Mouse (Mus musculus): Measurements from ENCODE around the gene Idua. TPM values are rescaled to one million over a fixed set of nuclear protein-coding genes. Genes with fewer than 3 reads are reported as not detected.

Idua gene
- polyA plus RNA-seq, 1 experiment from 2014 or later: 13.5 TPM

DNA sequence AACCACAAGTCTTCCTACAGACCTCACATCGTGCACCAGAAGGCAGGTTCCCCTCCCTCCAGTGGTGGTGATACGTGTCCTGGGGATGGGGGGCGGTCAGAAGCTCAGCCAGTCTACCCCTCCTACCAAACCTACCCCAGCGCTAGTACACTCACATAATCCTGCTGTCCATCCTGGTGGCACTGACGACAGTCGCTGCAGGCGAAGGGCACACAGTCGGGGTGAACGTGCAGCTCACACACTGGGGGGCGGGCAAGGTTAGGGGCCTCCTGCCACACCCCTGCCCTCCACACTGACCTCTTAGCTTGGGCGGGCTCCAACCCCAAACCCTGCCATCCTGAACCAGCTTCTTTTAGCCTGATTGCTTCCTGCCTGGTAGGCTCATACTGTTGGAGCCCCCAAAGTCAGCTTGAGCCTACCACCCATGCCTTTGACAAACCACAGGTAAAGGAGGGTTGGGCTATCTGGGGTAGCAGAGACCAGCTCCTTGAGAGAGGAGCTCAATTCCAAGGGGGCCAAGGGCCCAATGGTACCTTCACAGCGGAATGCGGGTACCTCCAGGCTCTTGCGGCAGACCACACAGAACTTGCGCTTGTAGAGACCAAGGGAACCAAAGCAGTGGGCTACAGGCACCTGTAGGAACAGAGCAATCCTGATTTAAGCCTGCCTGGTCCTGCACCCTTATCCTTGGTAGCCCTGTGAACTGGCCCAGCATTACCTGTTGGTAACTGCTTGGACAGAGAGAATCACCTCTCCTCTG lies 4.1 kb upstream of the Idua start:
- no peaks in the 10 kb centered on the region for H3K9me3 ChIP-seq
- H3K36me3 ChIP-seq: peaks cover 71% of the 10 kb centered on the region
- no peak overlapping the region for H3K9ac ChIP-seq
- H3K4me3 ChIP-seq: no peak overlapping the region
- 90% methylated on average over 15 of the region's 15 CpGs for WGBS
- no peak for ATAC-seq (ENCODE audit: extremely low read depth, insufficient number of reproducible peaks, low FRiP score, low TSS enrichment)
- H3K4me1 ChIP-seq: peaks cover 14% of the 10 kb centered on the region
- no peak overlapping the region for H3K4me2 ChIP-seq
- H3K27ac ChIP-seq (replicated peaks): no peak overlapping the region
- no peaks in the 10 kb centered on the region for H3K27me3 ChIP-seq (replicated peaks)

GRCm38 (mm10) chr5:108657406-108657805 lies 2.7 kb upstream of the Idua start:
- H3K27me3 ChIP-seq (replicated peaks): no peaks in the 10 kb centered on the region
- no peak overlapping the region for H3K27ac ChIP-seq (replicated peaks)
- no peaks in the 10 kb centered on the region for H3K9me3 ChIP-seq
- peaks cover 15% of the 10 kb centered on the region for H3K4me1 ChIP-seq
- WGBS: 72% methylated on average over 5 of the region's 5 CpGs
- no peak overlapping the region for H3K4me3 ChIP-seq
- no peak overlapping the region for H3K4me2 ChIP-seq
- H3K36me3 ChIP-seq: peaks cover 58% of the 10 kb centered on the region
- H3K9ac ChIP-seq: 0 out of 2 replicates have a peak overlapping the region, but pooled peaks have one; percentile 14
- ATAC-seq (ENCODE audit: extremely low read depth, insufficient number of reproducible peaks, low FRiP score, low TSS enrichment): no peak

- Histone ChIP-seq H3K4me1 (peaks cover 15% of the 10 kb centered on the region), H3K27me3 (replicated peaks) (no peaks in the 10 kb centered on the region), H3K9me3 (no peaks in the 10 kb centered on the region), H3K4me2 (no peak overlapping the region), H3K9ac (peak overlapping the region; percentile 89; the same call in 1 of the 2 replicates), H3K27ac (replicated peaks) (no peak overlapping the region), H3K36me3 (peaks cover 46% of the 10 kb centered on the region), H3K4me3 (no peak overlapping the region)
- ATAC-seq (ENCODE audit: extremely low read depth, insufficient number of reproducible peaks, low FRiP score, low TSS enrichment): no peak
- WGBS: 81% methylated on average over 1 of the region's 1 CpGs
These were observed 1.5 kb upstream of the Idua start for GRCm38 (mm10) chr5:108658611-108659010.

DNA sequence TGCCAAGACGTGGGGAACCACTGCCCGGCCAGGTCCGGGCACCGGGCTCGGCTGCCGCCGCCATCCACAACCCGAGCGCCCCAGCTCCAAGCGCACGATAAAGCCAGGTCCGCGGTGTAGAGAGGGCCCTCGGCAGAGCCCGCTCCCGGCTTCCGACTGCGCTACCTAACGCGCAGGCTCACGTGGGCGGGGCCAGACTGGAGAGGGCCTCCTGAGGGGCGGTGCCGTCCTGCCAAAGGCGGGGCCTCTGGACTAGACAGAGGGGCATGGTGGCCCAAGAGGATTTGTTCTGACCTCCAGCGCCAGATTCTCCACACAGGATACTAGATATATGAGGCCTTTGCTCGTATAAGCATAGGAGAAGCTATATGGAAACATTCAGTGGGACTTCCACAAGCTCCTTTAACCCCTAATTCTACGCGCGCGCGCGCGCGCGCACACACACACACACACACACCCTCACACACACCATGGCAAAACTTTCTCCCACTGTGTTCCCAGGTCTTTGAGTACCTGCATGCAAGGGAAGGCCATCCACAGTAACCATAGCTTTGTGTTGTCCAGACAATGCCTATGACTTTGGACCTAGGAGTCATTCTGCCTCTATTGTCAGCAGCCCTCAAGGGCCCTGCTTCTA lies 619 bp downstream of the Idua start:
- 11% methylated on average over 36 of the region's 36 CpGs for WGBS
- Histone ChIP-seq H3K4me1 (peaks cover 15% of the 10 kb centered on the region), H3K4me3 (peak overlapping the region; percentile 74), H3K9ac (peak overlapping the region; percentile 89), H3K9me3 (no peaks in the 10 kb centered on the region), H3K36me3 (peaks cover 25% of the 10 kb centered on the region), H3K27me3 (replicated peaks) (peaks cover 15% of the 10 kb centered on the region), H3K4me2 (peak overlapping the region; percentile 95), H3K27ac (replicated peaks) (peak overlapping the region; percentile 21; the same call in 1 of the 2 replicates)
- peak; percentile 99 for ATAC-seq (ENCODE audit: extremely low read depth, insufficient number of reproducible peaks, low FRiP score, low TSS enrichment)

DNA sequence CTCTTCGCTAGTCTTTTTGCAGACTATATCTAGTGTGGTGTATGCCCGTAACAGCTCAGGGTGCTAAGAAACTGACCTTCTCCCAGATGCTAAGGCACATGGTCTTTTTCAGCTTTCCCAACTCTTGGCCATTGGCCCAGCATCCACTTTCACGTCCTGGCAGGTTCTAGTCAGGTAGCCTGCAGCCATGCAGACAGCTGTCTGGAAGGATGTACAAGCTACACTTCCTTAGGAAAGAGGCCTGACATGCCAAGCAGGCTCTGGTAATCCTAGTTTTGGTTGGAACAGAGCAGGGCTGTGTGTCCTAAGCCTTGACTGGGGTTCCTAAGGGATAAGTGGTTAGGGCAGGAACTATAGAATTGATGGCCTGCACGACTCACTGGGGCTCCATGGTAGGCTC lies 2.6 kb downstream of the Idua start:
- Histone ChIP-seq H3K9ac (no peak overlapping the region), H3K36me3 (peaks cover 5% of the 10 kb centered on the region; the same call in 1 of the 2 replicates), H3K27ac (replicated peaks) (no peak overlapping the region), H3K9me3 (no peaks in the 10 kb centered on the region), H3K4me2 (no peak overlapping the region), H3K27me3 (replicated peaks) (peaks cover 15% of the 10 kb centered on the region), H3K4me3 (no peak overlapping the region), H3K4me1 (peaks cover 15% of the 10 kb centered on the region)
- WGBS: 77% methylated on average over 4 of the region's 4 CpGs
- no peak for ATAC-seq (ENCODE audit: extremely low read depth, insufficient number of reproducible peaks, low FRiP score, low TSS enrichment)

GRCm38 (mm10) chr5:108665066-108665465 lies 4.9 kb downstream of the Idua start:
- Histone ChIP-seq H3K4me3 (no peak overlapping the region), H3K4me2 (no peak overlapping the region), H3K36me3 (no peaks in the 10 kb centered on the region), H3K9ac (no peak overlapping the region), H3K27me3 (replicated peaks) (peaks cover 15% of the 10 kb centered on the region), H3K27ac (replicated peaks) (no peak overlapping the region), H3K4me1 (peaks cover 18% of the 10 kb centered on the region), H3K9me3 (no peaks in the 10 kb centered on the region)
- 28% methylated on average over 3 of the region's 3 CpGs for WGBS
- no peak for ATAC-seq (ENCODE audit: extremely low read depth, insufficient number of reproducible peaks, low FRiP score, low TSS enrichment)

- Histone ChIP-seq H3K4me2 (no peak overlapping the region), H3K27ac (replicated peaks) (no peak overlapping the region), H3K4me1 (peaks cover 20% of the 10 kb centered on the region), H3K9ac (no peak overlapping the region), H3K9me3 (no peaks in the 10 kb centered on the region), H3K36me3 (peaks cover 13% of the 10 kb centered on the region), H3K4me3 (no peak overlapping the region), H3K27me3 (replicated peaks) (peaks cover 15% of the 10 kb centered on the region)
- no peak for ATAC-seq (ENCODE audit: extremely low read depth, insufficient number of reproducible peaks, low FRiP score, low TSS enrichment)
- WGBS: 74% methylated on average over 2 of the region's 2 CpGs
These were observed 7.2 kb downstream of the Idua start for GRCm38 (mm10) chr5:108667370-108667769.

GRCm38 (mm10) chr5:108668387-108668932 lies 8.3 kb downstream of the Idua start:
- Histone ChIP-seq H3K4me2 (peak overlapping the region; percentile 80), H3K4me3 (peak overlapping the region; percentile 66), H3K27ac (replicated peaks) (peak overlapping the region; percentile 88), H3K9me3 (no peaks in the 10 kb centered on the region), H3K27me3 (replicated peaks) (peaks cover 15% of the 10 kb centered on the region), H3K36me3 (peaks cover 24% of the 10 kb centered on the region), H3K4me1 (peaks cover 20% of the 10 kb centered on the region), H3K9ac (peak overlapping the region; percentile 87)
- ATAC-seq (ENCODE audit: extremely low read depth, insufficient number of reproducible peaks, low FRiP score, low TSS enrichment): no peak
- WGBS: 19% methylated on average over 3 of the region's 3 CpGs

DNA sequence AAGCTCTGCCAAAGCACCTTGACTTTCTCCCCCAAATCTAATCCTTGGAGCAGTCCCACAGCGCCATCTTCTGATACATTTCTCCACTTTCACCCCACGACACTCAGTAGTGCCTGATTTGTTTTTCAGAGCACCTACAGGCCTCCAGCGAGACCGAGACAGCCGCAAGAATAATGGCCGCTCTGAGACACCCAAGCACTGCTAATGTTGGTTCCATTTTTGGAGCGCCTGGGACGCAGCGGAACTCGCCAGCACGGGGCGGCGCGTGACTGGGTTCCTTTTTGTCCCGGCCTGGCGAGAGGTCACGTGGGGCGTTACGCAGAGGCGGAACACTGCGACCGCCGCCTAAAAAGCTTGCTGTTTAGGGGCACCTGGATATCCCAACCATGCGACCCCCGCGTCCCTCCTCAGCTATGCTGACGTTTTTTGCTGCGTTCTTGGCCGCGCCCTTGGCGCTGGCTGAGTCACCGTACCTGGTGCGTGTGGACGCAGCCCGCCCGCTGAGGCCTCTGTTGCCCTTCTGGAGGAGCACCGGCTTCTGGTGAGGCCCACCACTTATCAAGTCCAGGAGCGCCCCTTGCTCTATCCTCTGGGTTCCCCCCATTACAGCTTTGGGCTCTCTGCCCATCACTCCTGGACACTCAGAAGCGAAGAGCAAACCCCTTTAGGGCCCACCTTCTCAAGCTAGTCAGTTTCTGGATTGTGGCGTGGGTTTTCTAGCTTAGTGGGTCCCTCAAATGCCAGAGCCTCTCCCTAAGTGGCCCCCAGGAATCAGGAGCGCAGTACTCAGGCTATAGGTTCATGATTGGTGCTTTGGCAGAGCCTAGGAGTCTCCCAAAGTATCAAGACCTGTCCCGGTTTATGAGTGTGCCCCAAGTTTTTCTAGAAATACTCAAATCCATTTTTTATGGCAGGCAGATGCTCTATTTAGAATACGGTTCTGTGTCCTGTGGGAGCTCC lies 9.1 kb downstream of the Idua start, which contains the start of gene Dgkq:
Dgkq (minus strand) TSS at position 696 of the 960 bp plus-strand sequence.
- H3K4me2 ChIP-seq: peak within 1 kb of the TSS; percentile 80
- peak within 1 kb of the TSS; percentile 66 for H3K4me3 ChIP-seq
- peak within 1 kb of the TSS; percentile 87 for H3K9ac ChIP-seq
- peaks cover 20% of the 10 kb centered on the region for H3K4me1 ChIP-seq
- no peaks in the 10 kb centered on the region for H3K9me3 ChIP-seq
- ATAC-seq (ENCODE audit: extremely low read depth, insufficient number of reproducible peaks, low FRiP score, low TSS enrichment): peak; percentile 67
- H3K36me3 ChIP-seq: peaks cover 31% of the 10 kb centered on the region
- H3K27me3 ChIP-seq (replicated peaks): peaks cover 12% of the 10 kb centered on the region
- peak within 1 kb of the TSS; percentile 88 for H3K27ac ChIP-seq (replicated peaks)
- 6% methylated on average over 43 of the region's 43 CpGs for WGBS

DNA sequence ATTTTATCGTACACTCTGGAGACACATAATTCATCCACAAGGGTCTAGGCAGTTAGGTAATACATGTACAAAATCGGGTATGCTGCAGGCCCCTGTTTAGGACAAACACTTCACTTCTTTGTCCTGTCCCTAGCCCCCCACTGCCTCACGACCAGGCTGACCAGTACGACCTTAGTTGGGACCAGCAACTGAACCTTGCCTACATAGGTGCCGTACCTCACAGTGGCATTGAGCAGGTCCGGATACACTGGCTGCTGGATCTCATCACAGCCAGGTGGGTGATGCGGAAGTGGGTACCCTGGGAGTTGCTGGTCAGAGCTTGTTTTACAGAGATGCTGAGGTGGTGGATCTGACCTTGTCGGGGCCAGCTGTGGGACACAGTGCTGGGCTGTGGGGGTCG lies 9.9 kb downstream of the Idua start:
- peak overlapping the region; percentile 87 for H3K9ac ChIP-seq
- peaks cover 5% of the 10 kb centered on the region for H3K27me3 ChIP-seq (replicated peaks)
- no peak for ATAC-seq (ENCODE audit: extremely low read depth, insufficient number of reproducible peaks, low FRiP score, low TSS enrichment)
- H3K4me3 ChIP-seq: peak overlapping the region; percentile 66
- WGBS: 81% methylated on average over 9 of the region's 9 CpGs
- H3K27ac ChIP-seq (replicated peaks): peak overlapping the region; percentile 88
- H3K36me3 ChIP-seq: peaks cover 31% of the 10 kb centered on the region
- H3K4me2 ChIP-seq: peak overlapping the region; percentile 80
- peaks cover 20% of the 10 kb centered on the region for H3K4me1 ChIP-seq
- H3K9me3 ChIP-seq: no peaks in the 10 kb centered on the region

DNA sequence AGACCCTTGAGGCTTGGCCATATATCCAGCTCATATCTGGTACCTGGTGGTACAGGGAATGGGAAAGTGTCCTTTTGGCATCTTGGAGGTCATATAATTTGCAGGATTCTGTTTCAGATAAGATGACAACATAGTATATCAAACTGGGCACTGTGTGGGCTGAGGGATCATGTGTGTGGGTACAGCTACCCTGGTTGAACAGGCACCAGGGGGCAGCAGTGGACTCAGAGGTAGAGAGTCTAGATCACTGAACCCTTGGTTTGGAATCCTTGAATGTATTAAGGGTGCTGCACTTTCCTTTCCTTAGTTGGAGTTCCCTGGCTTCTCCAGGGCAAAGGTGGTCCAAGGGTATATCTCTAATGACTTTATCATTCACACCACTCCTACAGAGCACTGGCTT lies 10.7 kb downstream of the Idua start:
- no peaks in the 10 kb centered on the region for H3K27me3 ChIP-seq (replicated peaks)
- no peaks in the 10 kb centered on the region for H3K9me3 ChIP-seq
- no peak overlapping the region for H3K27ac ChIP-seq (replicated peaks)
- no peak overlapping the region for H3K4me3 ChIP-seq
- no peak overlapping the region for H3K9ac ChIP-seq
- H3K4me2 ChIP-seq: no peak overlapping the region
- H3K36me3 ChIP-seq: peaks cover 31% of the 10 kb centered on the region
- ATAC-seq (ENCODE audit: extremely low read depth, insufficient number of reproducible peaks, low FRiP score, low TSS enrichment): no peak
- peaks cover 20% of the 10 kb centered on the region for H3K4me1 ChIP-seq

Measured in heart, embryonic 13.5 days (tissue).